Mouse (Mus musculus) midbrain, embryonic 14.5 days (tissue): ENCODE measurements at regions not wholly inside any gene's neighbourhood (a gene's known extent, or its start where the extent isn't known, plus 50 kb on each side); places are given as distances from the start of the nearest gene placed in this dataset.

Experiments
- ATAC-seq: fragments of 200-750 bp; cut with Nextera tagmentation; 2 replicates; pipeline ENCODE4 v1.8.0; 2017; ENCODE audit warnings: moderate number of reproducible peaks, moderate library complexity; ENCODE audit not compliant: low FRiP score, low TSS enrichment
- DNase-seq: peaks from one replicate; pipeline ENCODE4 v3.0.0-alpha.2; 2015
- H3K27ac ChIP-seq: fragments of 300-500 bp; sonication (generic); replicated peaks from 2 replicates; pipeline ENCODE4 v1.5.1; 2014; ENCODE audit warnings: mild to moderate bottlenecking, low read depth, low read length, moderate library complexity
- H3K27me3 ChIP-seq: fragments of 300-500 bp; sonication (generic); 2 replicates; pipeline ENCODE4 v1.6.1; 2014; ENCODE audit warnings: low read length, control low read depth, mixed read lengths; ENCODE audit not compliant: control insufficient read depth, insufficient read depth
- H3K36me3 ChIP-seq: fragments of 300-500 bp; sonication (generic); 2 replicates; pipeline ENCODE4 v1.6.1; 2014; ENCODE audit warnings: low read length, control low read depth; ENCODE audit not compliant: control insufficient read depth, insufficient read depth
- H3K4me1 ChIP-seq: fragments of 300-500 bp; sonication (generic); 2 replicates; pipeline ENCODE4 v1.6.1; 2014; ENCODE audit warnings: mild to moderate bottlenecking, antibody characterized with exemption, low read length, control low read depth; ENCODE audit not compliant: control insufficient read depth, insufficient read depth
- H3K4me2 ChIP-seq: fragments of 300-500 bp; sonication (generic); 2 replicates; pipeline ENCODE4 v1.6.1; 2014; ENCODE audit warnings: mild to moderate bottlenecking, low read length, moderate library complexity
- H3K4me3 ChIP-seq: fragments of 300-500 bp; sonication (generic); replicated peaks from 2 replicates; pipeline ENCODE4 v1.5.1; 2014; ENCODE audit warnings: low read depth, low read length
- H3K9ac ChIP-seq: fragments of 300-500 bp; sonication (generic); replicated peaks from 2 replicates; pipeline ENCODE4 v1.6.1; 2014; ENCODE audit warnings: mild to moderate bottlenecking, low read length, moderate library complexity
- H3K9me3 ChIP-seq: fragments of 300-500 bp; sonication (generic); 2 replicates; pipeline ENCODE4 v1.6.1; 2016; ENCODE audit warnings: low read length, control low read depth, mixed read lengths; ENCODE audit not compliant: control insufficient read depth
- WGBS: fragments of 180-500 bp; shearing (Covaris S2); extraction: QIAGEN DNeasy Blood & Tissue Kit; methylation state at CpG from one replicate; pipeline ENCODE4 v1.1.7; 2014; 5-methylcytosine and 5-hydroxymethylcytosine counted together

- ATAC-seq = no peak
- WGBS = 91% methylated on average over 2 of the region's 2 CpGs
Observed at GRCm38 (mm10) chr10:105652475-105652874, 78.2 kb upstream of the Tmtc2 start.

GRCm38 (mm10) chr10:105639011-105639451 lies 64.8 kb upstream of the Tmtc2 start:
- Histone ChIP-seq H3K27me3 (no peaks in the 10 kb centered on the region), H3K36me3 (no peaks in the 10 kb centered on the region), H3K4me2 (no peak overlapping the region), H3K27ac (0 out of 2 replicates have a peak overlapping the region, but pooled peaks have one; percentile 33), H3K9ac (no peak overlapping the region), H3K9me3 (no peaks in the 10 kb centered on the region), H3K4me1 (no peaks in the 10 kb centered on the region), H3K4me3 (no peak overlapping the region)
- ATAC-seq = peak; percentile 79
- 71% methylated on average over 9 of the region's 9 CpGs for WGBS
- peak; percentile 61 for DNase-seq

More at GRCm38 (mm10) chr10:105652475-105652874, 78.2 kb upstream of the Tmtc2 start:
- no peak overlapping the region for H3K9ac ChIP-seq
- H3K4me3 ChIP-seq = no peak overlapping the region
- no peaks in the 10 kb centered on the region for H3K27me3 ChIP-seq
- no peak overlapping the region for H3K4me2 ChIP-seq
- H3K27ac ChIP-seq = no peak overlapping the region
- DNase-seq = no peak
- H3K36me3 ChIP-seq = no peaks in the 10 kb centered on the region
- no peaks in the 10 kb centered on the region for H3K9me3 ChIP-seq
- H3K4me1 ChIP-seq = no peaks in the 10 kb centered on the region

GRCm38 (mm10) chr10:105638500-105638899 lies 64.2 kb upstream of the Tmtc2 start:
- Histone ChIP-seq H3K9me3 (no peaks in the 10 kb centered on the region), H3K4me2 (no peak overlapping the region), H3K36me3 (no peaks in the 10 kb centered on the region), H3K27ac (peak overlapping the region; percentile 33; the same call in 1 of the 2 replicates), H3K9ac (no peak overlapping the region), H3K4me1 (no peaks in the 10 kb centered on the region), H3K4me3 (no peak overlapping the region), H3K27me3 (no peaks in the 10 kb centered on the region)
- DNase-seq (peak; percentile 23), ATAC-seq (no peak)
- 73% methylated on average over 10 of the region's 10 CpGs for WGBS

- Histone ChIP-seq H3K27ac (no peak overlapping the region), H3K9ac (no peak overlapping the region), H3K4me2 (no peak overlapping the region), H3K4me1 (no peaks in the 10 kb centered on the region), H3K4me3 (no peak overlapping the region), H3K9me3 (no peaks in the 10 kb centered on the region), H3K27me3 (no peaks in the 10 kb centered on the region), H3K36me3 (no peaks in the 10 kb centered on the region)
- no peak for ATAC-seq
- DNase-seq = no peak
- 81% methylated on average over 3 of the region's 3 CpGs for WGBS
Observed at GRCm38 (mm10) chr10:105626842-105627241, 52.6 kb upstream of the Tmtc2 start.

- no peaks in the 10 kb centered on the region for H3K36me3 ChIP-seq
- H3K9ac ChIP-seq = no peak overlapping the region
- H3K27me3 ChIP-seq = no peaks in the 10 kb centered on the region
- H3K4me3 ChIP-seq = no peak overlapping the region
- no peaks in the 10 kb centered on the region for H3K9me3 ChIP-seq
- no peaks in the 10 kb centered on the region for H3K4me1 ChIP-seq
- DNase-seq (no peak), ATAC-seq (no peak)
- H3K27ac ChIP-seq = no peak overlapping the region
- WGBS = 49% methylated on average over 8 of the region's 8 CpGs
- H3K4me2 ChIP-seq = no peak overlapping the region
Observed at GRCm38 (mm10) chr10:105625324-105625950, 51.2 kb upstream of the Tmtc2 start.
